Mouse (Mus musculus): Measurements from ENCODE around the gene Pgbd1. TPM values are rescaled to one million over a fixed set of nuclear protein-coding genes. Genes with fewer than 3 reads are reported as not detected.
A peak's percentile ranks its signal among the peaks of the same experiment; 100 is the strongest.
"Not testable (repeated sequence)": the region's sequence is repeated elsewhere in the genome, so short reads cannot be mapped to it uniquely, and the experiment has no call there.

Pgbd1 gene
- polyA plus RNA-seq, 1 experiment from 2014 or later = 2.4 TPM

DNA sequence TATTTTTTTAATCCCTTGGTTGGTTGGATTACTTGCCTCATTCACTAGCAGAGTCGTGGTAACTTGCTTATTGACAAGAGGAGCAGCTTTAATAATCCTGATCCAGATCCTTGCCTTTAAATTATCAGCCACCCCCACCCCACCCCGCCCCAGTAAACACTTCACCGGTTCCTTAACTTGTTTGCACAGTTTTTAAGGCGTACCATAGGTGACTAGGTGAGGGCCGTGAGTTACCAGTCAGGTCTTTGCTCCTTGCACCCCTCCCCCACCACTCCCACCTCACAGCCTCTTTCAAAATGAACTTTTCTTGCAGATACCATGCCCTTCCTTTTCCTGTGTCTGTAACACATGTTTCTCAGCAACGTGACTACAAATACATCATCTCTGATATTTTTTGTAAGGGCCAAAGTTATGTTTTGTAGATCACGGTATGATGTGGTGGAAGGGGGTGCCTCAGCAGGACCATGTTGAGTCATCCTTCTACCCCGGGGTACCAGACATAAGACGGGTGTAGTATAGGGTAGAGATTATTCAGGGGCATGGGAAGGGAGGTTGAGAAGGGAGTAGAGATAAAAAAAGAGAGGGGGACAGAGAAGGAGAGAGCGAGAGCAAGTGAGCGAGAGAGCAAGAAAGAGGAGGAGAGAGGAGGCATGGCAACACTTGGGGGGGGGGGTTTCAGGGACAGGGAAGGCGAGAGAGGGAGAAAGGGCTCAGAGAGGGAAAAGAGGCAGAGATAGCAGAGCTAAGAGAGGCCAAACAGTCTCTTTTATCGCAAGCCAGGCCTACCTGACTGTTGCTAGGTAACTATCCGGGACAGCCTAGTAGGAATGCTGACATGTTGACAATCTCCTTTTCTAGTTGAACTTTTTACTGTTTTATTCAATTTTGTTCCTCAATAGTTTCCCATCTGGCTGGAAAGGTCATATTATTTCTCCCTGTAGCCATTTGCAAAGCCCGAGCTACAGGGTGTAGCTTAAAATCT lies 26.3 kb downstream of the Pgbd1 start:
- no peaks in the 10 kb centered on the region for H3K36me3 ChIP-seq
- no peaks in the 10 kb centered on the region for H3K9me3 ChIP-seq
- ATAC-seq (ENCODE audit: insufficient number of reproducible peaks, low FRiP score, low TSS enrichment, low read depth) = no peak
- 67% methylated on average over 15 of the region's 15 CpGs for WGBS
- no peak overlapping the region for H3K9ac ChIP-seq
- no peak overlapping the region for H3K4me2 ChIP-seq
- H3K27ac ChIP-seq = no peak overlapping the region
- H3K4me3 ChIP-seq = no peak overlapping the region
- no peaks in the 10 kb centered on the region for H3K4me1 ChIP-seq
- no peaks in the 10 kb centered on the region for H3K27me3 ChIP-seq

DNA sequence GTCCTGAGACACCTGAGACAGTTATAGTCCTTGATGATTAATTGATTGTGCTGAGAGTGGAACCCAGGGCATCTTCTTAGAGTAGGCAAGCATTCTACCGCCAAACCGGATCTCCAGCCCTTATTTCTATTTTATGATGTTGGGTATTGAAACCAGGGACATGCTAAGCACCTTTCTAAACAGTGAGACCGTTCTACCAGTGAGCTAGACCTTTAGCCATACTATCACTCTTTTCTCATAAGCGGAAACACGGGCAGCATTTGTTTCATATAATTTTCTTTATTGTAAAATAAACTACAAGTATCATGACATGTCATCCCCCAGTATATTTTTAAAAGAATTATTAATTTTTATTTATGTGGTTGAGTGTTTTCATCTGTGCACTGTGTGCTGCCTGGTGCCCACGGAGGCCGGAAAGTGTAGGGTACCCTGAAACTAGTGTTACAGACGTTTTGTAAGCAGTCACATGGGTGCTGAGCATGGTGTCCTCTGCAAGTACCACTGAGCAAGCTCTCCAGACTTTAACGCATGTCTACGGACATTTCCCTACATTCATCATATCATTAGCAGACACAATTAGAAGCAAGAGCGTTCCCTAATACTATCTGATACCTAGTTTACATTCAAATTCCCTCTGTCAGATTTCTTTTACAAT lies 31.9 kb downstream of the Pgbd1 start:
- Histone ChIP-seq H3K4me2 (peak overlapping the region; percentile 59), H3K4me3 (peak overlapping the region; percentile 53), H3K4me1 (peaks cover 10% of the 10 kb centered on the region; the same call in 1 of the 2 replicates), H3K27me3 (no peaks in the 10 kb centered on the region), H3K9me3 (no peaks in the 10 kb centered on the region), H3K9ac (peak overlapping the region; percentile 64; the same call in 1 of the 2 replicates), H3K27ac (peak overlapping the region; percentile 89), H3K36me3 (no peaks in the 10 kb centered on the region)
- ATAC-seq (ENCODE audit: insufficient number of reproducible peaks, low FRiP score, low TSS enrichment, low read depth) = no peak
- WGBS = 50% methylated on average over 11 of the region's 11 CpGs

DNA sequence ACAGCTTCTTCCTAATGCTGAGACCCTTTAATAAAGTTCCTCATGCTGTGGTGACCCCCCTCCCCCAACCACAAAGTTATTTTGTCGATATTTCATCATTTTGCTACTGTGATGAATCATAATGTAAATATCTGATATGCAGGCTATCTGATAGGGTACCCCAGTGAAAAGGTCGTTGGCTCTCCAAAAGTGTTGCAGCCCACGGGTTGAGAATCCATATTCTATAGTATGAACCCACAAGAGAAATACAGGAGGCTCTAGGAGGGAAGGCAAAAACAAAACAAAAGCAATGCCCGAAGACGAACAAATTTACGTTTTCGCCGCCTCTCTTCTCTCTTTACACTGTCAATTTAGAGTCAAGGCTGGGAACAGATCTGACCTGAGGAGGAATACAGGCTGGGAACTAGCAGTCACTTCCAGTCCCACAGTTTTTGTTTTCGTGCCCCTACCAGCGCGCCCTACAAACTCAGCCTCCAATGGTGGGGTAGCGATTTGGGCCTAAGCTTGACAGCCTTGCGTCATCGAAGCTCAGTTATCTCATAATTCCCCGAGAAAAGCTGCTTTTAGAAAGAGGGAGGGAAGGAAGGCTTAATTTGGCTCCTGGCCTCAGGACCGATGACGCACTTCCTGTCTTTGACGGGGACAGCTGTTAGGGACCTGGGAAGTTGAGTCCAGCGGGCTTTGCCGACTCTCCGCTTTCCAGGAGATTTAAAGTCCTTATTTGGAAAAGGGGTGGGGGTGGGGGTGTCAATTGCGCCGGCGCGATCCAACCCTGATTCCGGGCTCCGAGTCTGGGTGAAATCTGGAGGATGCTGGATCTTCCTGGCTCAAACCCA lies 32.7 kb downstream of the Pgbd1 start:
- H3K4me3 ChIP-seq = peak overlapping the region; percentile 53
- peaks cover 10% of the 10 kb centered on the region; the same call in 1 of the 2 replicates for H3K4me1 ChIP-seq
- peak overlapping the region; percentile 89 for H3K27ac ChIP-seq
- no peaks in the 10 kb centered on the region for H3K27me3 ChIP-seq
- peak overlapping the region; percentile 59 for H3K4me2 ChIP-seq
- 2% methylated on average over 27 of the region's 27 CpGs for WGBS
- H3K9me3 ChIP-seq = no peaks in the 10 kb centered on the region
- H3K36me3 ChIP-seq = no peaks in the 10 kb centered on the region
- peak; percentile 92 for ATAC-seq (ENCODE audit: insufficient number of reproducible peaks, low FRiP score, low TSS enrichment, low read depth)
- peak overlapping the region; percentile 64 for H3K9ac ChIP-seq

DNA sequence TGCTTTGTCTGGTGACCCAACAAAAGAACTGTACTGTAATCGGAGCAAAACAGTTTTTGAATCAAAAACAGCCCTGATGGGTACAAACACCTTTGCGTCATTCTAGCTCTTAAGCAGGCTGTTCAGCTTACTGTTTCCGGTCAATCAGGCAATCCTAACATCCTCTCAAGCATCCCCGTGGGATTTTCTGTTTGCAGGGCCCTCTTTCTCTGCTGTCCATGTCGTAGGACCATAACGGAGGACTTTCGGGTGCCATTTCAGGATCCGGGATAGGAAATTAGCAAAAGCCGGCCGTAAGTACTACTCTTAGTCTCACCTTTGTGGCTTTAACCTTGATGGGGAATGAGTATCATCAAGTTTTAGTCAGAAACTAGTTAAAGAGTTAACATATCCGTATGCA lies 33.5 kb downstream of the Pgbd1 start:
- no peaks in the 10 kb centered on the region for H3K9me3 ChIP-seq
- no peak overlapping the region for H3K4me2 ChIP-seq
- no peak overlapping the region for H3K9ac ChIP-seq
- H3K36me3 ChIP-seq = no peaks in the 10 kb centered on the region
- H3K27ac ChIP-seq = no peak overlapping the region
- H3K4me3 ChIP-seq = no peak overlapping the region
- ATAC-seq (ENCODE audit: insufficient number of reproducible peaks, low FRiP score, low TSS enrichment, low read depth) = no peak
- H3K4me1 ChIP-seq = peaks cover 10% of the 10 kb centered on the region; the same call in 1 of the 2 replicates
- 77% methylated on average over 11 of the region's 11 CpGs for WGBS
- no peaks in the 10 kb centered on the region for H3K27me3 ChIP-seq

DNA sequence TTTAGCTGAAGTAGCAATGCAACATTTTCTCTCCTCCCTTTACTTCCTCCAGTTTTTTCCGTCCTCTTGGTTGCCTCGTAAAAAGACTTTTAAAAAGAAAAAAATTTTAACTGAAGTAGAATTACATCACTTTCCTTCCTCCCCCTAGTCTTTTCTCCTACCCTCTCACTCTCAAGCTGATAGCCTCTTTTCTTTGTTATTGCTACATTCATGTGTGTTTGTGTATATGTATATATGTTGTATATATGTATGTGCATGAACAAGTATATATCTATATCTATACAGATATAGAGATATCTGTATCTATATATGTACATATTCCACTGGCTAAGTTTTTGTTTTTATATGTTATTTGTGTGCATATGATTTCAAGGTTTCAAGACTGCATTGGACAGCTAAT lies 38.0 kb downstream of the Pgbd1 start:
- WGBS = 0% methylated on average over 2 of the region's 2 CpGs
- Histone ChIP-seq H3K4me1 (peaks cover 18% of the 10 kb centered on the region; the same call in 1 of the 2 replicates), H3K4me2 (peak overlapping the region; percentile 44), H3K9me3 (no peaks in the 10 kb centered on the region), H3K27me3 (no peaks in the 10 kb centered on the region), H3K27ac (peak overlapping the region; percentile 77), H3K4me3 (peak overlapping the region; percentile 83), H3K36me3 (peaks cover 9% of the 10 kb centered on the region), H3K9ac (peak overlapping the region; percentile 90; the same call in 1 of the 2 replicates)
- no peak for ATAC-seq (ENCODE audit: insufficient number of reproducible peaks, low FRiP score, low TSS enrichment, low read depth)

DNA sequence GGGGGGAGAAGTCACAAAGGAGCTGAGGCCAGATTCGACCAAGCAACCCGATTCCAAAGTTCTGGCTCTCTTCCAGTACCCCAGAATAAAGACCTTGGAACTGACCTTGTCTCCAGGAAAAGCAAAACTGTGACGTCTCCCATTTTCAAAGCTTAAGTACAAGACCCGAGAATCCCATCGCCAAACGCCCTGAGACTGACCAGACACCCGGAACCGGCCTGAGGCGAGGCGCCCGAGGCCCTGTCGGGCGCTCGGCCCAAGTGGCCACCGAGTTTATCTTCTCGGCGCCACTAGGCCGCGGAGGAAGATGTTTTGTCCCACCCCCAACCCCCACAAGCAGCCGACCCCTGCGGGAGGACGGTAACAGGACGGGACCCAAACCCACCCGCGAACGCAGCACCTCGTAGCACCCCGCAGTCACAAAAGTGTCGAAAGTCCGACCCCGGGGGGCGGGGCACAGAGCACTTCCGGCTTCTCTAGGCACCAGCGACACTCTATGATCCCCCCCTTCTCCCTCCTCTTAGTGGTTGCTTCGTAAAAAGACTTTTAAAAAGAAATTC lies 38.5 kb downstream of the Pgbd1 start, which contains the start of gene Zkscan3:
Gene Zkscan3 (minus strand): TSS at position 469 of the 560 bp plus-strand sequence.
- Histone ChIP-seq H3K4me2 (peak within 1 kb of the TSS; percentile 44), H3K9ac (peak within 1 kb of the TSS; percentile 90), H3K27ac (peak within 1 kb of the TSS; percentile 77), H3K4me3 (peak within 1 kb of the TSS; percentile 83), H3K9me3 (no peaks in the 10 kb centered on the region), H3K36me3 (peaks cover 14% of the 10 kb centered on the region), H3K4me1 (peaks cover 13% of the 10 kb centered on the region; the same call in 1 of the 2 replicates), H3K27me3 (no peaks in the 10 kb centered on the region)
- ATAC-seq (ENCODE audit: insufficient number of reproducible peaks, low FRiP score, low TSS enrichment, low read depth) = peak; percentile 90; the same call in 1 of the 2 replicates
- WGBS = under 1% methylated on average over 35 of the region's 35 CpGs

DNA sequence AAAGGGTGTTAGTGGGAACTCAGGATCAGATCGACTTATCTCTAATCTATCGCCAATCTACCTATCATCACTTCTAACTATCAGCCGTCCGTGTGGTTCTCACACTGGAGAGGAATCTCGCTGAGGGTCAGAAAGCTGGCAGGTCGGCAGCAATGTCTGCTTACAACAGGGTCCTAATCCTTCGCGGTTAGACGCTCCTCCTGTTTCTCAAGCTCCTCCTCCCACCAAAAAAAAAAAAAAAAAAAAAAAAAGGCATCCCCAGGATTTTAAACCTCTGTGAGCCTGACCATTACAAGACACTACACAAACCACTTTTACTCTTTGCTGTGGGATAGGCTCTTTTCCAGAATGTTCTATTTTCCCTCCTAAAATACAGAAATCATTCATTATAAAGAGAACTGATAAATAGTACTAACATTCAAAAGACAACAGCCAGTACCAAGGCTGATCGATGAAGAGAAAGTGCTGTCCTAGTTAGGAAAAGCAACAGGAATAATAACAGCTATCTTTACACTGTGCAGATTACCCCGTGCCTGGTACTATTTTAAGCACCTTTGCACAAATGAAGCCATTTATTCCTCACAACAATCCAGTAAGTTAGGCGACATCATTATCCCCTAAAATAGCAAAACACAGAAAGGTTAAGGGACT lies 39.1 kb downstream of the Pgbd1 start:
- 15% methylated on average over 12 of the region's 12 CpGs for WGBS
- H3K27ac ChIP-seq = peak overlapping the region; percentile 77; the same call in 1 of the 2 replicates
- H3K27me3 ChIP-seq = no peaks in the 10 kb centered on the region
- ATAC-seq (ENCODE audit: insufficient number of reproducible peaks, low FRiP score, low TSS enrichment, low read depth) = no peak
- peak overlapping the region; percentile 90 for H3K9ac ChIP-seq
- H3K4me3 ChIP-seq = peak overlapping the region; percentile 83
- peaks cover 11% of the 10 kb centered on the region; the same call in 1 of the 2 replicates for H3K4me1 ChIP-seq
- H3K9me3 ChIP-seq = no peaks in the 10 kb centered on the region
- H3K36me3 ChIP-seq = peaks cover 16% of the 10 kb centered on the region
- H3K4me2 ChIP-seq = peak overlapping the region; percentile 44

DNA sequence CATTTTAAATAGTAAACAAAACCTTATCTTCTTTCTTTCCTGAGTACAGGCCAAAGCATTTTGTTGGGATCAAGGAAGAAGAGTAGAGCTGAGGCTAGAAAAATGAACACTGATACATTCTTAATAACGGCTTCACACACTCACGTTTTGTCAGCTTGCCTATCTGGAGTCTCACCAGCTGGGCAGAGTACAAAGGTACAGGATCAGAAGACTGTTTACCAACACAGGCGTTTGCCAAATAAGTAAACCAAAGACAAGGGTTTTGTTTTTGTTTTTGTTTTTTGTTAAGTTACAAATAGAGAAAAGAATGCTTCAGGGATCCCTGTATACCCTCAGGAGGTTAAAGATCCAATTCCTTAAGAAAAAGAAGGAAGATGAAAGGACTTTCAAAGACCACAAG lies 39.7 kb downstream of the Pgbd1 start:
- peaks cover 22% of the 10 kb centered on the region for H3K36me3 ChIP-seq
- no peak overlapping the region for H3K27ac ChIP-seq
- 79% methylated on average over 3 of the region's 3 CpGs for WGBS
- no peaks in the 10 kb centered on the region for H3K9me3 ChIP-seq
- no peak overlapping the region for H3K9ac ChIP-seq
- H3K4me2 ChIP-seq = peak overlapping the region; percentile 44
- no peak for ATAC-seq (ENCODE audit: insufficient number of reproducible peaks, low FRiP score, low TSS enrichment, low read depth)
- peak overlapping the region; percentile 83 for H3K4me3 ChIP-seq
- H3K27me3 ChIP-seq = no peaks in the 10 kb centered on the region
- H3K4me1 ChIP-seq = peaks cover 11% of the 10 kb centered on the region; the same call in 1 of the 2 replicates

DNA sequence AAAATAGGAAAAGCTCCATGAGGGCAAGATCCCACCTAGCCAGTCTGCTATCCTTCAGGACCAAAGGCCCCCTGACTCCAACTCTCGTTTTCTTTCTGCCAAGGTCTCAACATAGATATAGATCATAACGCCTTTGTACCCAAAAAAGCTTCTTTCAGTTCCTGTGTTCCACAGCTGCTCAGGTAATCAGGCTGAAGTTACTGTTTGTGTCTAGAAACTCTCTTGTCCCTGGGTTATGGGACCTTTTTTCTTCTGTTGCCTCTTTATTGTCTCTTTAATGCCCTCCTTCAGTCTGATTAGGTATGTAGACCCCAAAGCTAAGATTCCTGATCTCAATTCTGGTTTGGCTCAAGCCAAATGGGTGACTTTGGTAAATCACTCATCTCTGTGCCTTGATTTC lies 43.4 kb downstream of the Pgbd1 start:
- Histone ChIP-seq H3K4me1 (peaks cover 11% of the 10 kb centered on the region; the same call in 1 of the 2 replicates), H3K27me3 (no peaks in the 10 kb centered on the region), H3K36me3 (peaks cover 54% of the 10 kb centered on the region), H3K4me2 (no peak overlapping the region), H3K9me3 (no peaks in the 10 kb centered on the region), H3K9ac (no peak overlapping the region), H3K27ac (no peak overlapping the region), H3K4me3 (no peak overlapping the region)
- WGBS = 82% methylated on average over 2 of the region's 2 CpGs
- ATAC-seq (ENCODE audit: insufficient number of reproducible peaks, low FRiP score, low TSS enrichment, low read depth) = no peak

DNA sequence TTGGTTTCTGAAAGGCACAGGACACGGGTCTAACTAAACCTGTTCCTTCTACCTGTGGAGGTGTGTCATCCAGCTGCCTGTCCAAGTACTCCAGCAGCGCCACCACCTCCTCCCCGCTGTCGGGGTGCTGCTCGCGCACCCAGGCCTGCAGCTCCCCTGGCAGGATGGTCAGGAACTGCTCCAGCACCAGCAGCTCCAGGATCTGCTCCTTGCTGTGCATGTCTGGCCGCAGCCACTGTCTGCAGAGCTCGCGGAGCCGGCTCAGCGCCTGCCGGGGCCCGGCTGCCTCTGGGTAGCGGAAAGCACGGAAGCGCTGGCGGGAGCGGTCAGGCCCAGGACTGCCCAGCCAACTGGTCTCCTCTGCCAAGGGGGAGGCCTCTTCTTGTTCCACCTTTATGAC lies 44.8 kb downstream of the Pgbd1 start:
- ATAC-seq (ENCODE audit: insufficient number of reproducible peaks, low FRiP score, low TSS enrichment, low read depth); H3K9me3 ChIP-seq; H3K4me1 ChIP-seq; H3K4me2 ChIP-seq; H3K27me3 ChIP-seq; H3K4me3 ChIP-seq; H3K9ac ChIP-seq; H3K27ac ChIP-seq: not testable (repeated sequence)
- 94% methylated on average over 14 of the region's 18 CpGs for WGBS
- H3K36me3 ChIP-seq = peaks cover 68% of the 10 kb centered on the region

All from limb, embryonic 15.5 days (tissue).